Mouse (Mus musculus): ENCODE results near the gene Hcn1.

Gene Hcn1

DNA sequence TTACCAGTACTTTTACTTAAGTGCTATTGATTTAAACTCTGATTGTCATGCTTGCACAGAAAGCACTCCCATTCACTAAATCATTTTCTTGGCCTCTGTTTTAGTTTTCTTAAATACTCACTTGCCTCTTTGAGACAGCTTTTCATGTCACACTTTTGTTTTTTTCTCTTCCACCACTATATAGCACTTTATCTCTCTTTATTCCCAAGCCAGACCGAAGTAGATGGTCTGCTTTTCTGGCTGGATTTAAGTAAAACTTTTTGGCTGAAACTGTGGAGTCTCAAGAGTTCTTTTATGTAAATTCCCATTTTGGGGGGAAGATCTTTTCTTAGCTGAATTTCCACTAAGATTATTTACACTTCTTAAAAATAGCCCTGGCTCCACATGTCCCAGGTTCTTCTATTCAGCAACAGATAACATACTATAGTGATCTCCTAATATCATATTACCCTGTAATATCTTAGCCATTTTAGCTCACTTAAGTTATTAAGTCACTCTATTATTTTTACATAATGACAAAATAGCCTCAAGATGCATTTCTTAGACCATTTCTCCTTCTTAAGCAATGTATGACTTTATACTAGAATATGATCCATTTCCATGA is 92.7 kb downstream of the Hcn1 start:
- no peak for ATAC-seq (ENCODE audit: insufficient number of reproducible peaks, low FRiP score, low TSS enrichment)

DNA sequence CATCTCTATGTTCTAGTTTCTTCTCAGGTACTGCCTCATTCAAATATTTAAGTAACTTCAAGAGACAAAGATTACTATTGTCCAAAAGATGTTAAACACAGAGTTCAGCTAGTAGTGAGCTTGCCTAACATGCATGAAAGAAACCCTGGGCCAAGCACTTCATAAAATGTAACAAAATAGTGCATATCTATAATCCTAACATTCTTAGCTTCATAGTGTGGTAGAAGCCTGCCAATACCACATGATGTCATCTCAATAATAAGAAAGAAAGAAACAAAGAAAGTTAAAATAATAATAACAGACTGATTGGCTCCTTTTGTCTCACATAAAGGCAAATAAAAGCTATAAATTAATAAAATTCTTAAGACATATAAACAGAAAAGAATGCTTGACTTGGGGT is 103.5 kb downstream of the Hcn1 start:
- ATAC-seq (ENCODE audit: insufficient number of reproducible peaks, low FRiP score, low TSS enrichment): no peak

DNA sequence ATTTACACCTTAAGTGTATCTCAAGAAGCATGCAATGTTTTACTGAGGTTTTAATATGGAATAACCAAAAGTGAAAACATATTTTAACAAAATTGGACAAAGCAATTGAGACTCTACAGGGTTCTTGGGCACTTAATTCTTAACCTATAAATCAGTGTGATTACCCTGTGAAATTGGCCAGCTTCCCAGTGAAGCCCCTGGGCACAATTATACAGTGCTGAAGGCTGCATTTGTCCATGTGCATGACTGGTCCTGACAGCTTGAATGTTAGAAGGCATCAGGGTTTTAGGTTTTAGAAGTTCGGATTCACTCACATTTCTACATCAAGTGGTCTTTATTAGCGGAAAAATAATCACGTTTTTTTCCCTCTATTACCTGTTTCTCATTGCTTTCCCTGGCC is 103.9 kb downstream of the Hcn1 start:
- no peak for ATAC-seq (ENCODE audit: insufficient number of reproducible peaks, low FRiP score, low TSS enrichment)

DNA sequence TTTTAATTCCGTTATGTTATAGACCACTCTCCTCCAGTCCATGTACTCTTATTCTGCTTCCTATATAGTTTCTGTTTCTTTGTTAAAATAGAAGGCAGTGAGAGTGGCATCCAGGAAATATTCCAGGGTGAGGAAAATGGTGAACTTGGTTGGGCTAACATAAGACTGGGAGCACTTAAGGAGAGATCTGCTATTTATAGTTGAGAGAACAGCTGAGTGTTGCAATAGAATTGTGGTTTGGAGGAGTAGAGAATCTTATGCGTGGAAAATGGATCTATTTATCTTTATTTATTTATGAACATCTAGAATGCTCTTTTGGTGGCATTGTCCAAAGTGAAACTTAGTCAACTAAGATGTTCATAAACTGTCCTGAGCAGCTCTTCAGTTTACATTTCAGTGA is 104.4 kb downstream of the Hcn1 start:
- ATAC-seq (ENCODE audit: insufficient number of reproducible peaks, low FRiP score, low TSS enrichment): no peak

DNA sequence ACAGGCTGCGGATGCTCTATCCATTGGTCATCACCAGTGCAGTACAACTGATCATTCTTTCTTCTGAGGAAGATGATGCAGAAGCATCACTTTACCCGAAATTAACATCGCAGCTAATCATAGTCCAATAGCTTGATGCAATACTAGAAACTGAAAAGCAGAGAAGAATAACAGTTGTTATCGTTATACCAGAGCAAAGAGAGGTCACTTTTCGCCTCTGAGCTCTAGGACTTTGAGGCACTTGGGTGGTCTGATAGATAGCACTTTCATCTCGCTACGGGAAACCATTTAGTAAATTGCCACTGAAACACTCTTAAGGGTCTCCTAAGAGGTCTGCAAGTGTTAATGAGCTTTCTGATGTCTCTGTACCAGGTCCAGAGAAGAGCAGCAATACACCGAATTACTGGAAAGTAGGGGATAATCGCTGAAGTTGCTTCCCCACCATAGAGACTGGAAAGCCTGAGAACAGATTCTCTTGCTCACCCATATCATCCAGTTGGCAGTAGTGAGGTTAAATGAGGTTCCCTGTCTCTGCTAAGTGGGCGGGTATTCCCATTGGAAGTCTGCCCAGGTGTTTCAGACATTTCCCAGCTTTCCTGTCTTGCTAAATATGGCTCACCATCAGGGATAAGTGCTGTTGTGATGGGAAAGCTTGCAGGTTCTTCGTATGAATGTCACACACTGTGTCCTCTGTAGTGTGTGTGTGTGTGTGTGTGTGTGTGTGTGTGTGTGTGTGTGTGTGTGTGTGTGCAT is 105.0 kb downstream of the Hcn1 start:
- ATAC-seq (ENCODE audit: insufficient number of reproducible peaks, low FRiP score, low TSS enrichment): no peak

DNA sequence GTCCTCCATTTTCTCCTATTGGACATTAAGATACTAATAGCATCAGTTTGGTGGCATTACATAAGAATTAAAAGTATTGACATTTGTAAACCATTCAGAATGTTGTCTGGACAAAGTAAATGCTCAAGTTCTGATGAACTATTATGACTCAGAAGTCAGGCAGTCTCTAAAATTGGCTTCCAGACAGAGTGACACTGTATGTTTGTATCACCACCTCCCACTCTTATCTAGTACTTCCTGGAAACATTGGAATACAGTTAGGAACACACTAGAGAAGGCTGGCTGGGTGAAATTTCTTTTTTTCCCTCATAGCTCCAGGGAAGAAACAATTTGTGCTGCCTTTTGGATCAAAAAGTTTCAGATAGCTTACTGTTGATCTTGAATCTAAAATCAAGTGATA is 108.7 kb downstream of the Hcn1 start:
- ATAC-seq (ENCODE audit: insufficient number of reproducible peaks, low FRiP score, low TSS enrichment): no peak

DNA sequence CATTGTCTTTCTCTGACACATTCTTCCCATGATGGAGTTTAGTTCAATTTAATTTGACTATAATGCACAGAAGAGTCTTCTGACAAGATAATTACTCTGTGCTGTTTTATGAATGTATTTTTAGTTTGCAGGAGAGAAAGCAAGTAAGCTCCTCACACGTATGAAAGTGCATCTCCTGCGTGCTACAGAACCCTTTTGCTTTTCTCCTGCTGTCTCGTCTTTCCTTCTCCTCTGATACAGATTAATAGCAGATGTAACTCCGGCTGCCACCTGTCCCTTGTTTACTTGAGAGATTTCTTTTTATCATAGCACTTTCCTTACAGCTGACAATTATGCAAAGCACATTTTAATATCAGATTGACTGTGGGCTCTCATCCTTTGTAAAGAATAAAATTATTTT is 120.0 kb downstream of the Hcn1 start:
- ATAC-seq (ENCODE audit: insufficient number of reproducible peaks, low FRiP score, low TSS enrichment): peak; percentile 56; the same call in 1 of the 2 replicates

DNA sequence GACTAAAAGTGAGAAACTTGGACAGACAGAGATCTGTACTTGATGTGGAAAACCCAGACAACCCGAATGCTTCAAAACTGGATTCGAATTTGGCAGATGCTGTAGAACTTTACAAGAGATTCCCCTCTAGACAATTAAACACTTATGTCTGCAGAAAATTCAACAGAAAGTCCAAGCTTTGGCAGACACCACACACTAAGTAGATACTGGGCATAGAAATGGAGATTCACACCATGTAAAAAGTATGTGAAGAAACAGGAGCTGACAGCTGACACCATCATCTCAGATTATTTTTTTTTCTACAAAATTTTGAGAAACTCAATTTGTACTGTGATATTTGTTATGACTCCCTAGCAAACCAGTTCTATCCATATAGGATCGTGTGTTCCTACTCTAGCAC is 122.0 kb downstream of the Hcn1 start:
- ATAC-seq (ENCODE audit: insufficient number of reproducible peaks, low FRiP score, low TSS enrichment): 0 out of 2 replicates have a peak, but pooled peaks have one; percentile 15

DNA sequence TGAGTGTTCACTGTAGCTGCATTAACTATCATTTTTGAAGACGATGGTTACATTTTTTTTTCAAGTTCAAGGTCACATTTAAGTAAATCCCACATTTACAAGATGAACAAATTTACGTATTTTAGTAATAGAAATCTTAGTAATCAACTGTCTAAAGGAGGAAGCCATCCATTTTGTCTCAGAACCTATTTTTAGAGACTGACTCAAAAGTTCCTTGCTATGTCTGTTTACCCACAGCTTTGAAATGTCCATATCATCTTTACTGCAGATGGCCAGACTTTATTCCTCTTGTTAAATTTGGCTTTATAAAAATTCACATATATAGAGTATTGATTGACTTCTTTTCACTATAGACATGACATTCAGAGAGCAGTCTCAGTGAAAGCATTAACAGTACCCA is 126.3 kb downstream of the Hcn1 start:
- ATAC-seq (ENCODE audit: insufficient number of reproducible peaks, low FRiP score, low TSS enrichment): no peak

DNA sequence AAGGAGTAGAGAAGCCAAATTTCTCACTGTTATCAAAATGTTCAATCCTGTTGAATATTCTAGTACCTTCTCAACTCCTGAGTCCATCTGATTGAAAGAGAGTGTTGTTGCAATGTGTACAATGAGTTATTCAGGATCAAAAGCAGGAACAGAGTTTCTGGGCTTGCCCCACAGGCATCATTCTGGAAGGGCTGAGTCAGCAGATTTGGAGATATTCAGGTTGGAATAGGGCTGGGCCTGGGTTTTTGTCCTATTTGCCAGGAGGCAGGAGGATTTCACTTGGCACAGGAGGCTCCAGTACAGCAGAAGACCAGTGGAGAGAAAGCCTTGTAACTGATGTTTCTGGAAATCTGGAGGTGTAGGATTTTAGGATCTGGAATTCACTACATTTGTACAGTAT is 130.6 kb downstream of the Hcn1 start:
- no peak for ATAC-seq (ENCODE audit: insufficient number of reproducible peaks, low FRiP score, low TSS enrichment)

DNA sequence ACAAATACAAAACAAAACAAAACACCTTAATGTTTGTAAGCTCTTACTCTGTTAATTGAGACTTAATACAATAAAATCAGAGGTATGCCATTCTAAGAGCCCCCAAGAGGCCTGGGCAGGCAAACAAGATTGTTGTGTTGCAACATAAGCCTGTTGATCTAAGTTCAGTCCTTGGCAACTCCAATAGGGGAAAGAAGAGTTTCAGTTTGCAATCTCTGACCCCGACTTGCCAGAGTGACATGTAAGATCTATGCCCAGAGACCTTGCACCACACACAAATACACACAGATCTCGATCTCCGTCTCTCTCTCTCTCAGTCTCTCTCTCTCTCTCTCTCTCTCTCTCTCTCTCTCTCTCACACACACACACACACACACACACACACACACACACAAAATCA is 142.3 kb downstream of the Hcn1 start:
- no peak for ATAC-seq (ENCODE audit: insufficient number of reproducible peaks, low FRiP score, low TSS enrichment)

DNA sequence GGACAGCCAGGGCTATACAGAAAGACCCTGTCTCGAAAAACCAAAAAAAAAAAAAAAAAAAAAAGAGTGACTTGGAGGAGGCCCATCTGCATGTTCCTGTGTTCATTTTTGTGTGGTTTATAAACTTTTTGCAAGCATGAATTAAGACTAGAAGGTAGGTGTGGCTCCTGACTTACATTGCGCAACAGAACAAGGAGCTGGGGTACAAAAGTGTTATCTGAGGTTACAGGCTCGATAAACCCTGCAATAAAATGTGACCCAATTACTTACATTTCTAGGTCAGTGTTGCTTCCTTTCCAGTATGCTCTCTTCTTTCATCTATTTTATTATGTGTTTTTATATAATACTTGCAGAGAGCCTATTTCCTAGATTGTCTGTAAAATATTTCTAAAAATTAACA is 143.1 kb downstream of the Hcn1 start:
- ATAC-seq (ENCODE audit: insufficient number of reproducible peaks, low FRiP score, low TSS enrichment): no peak

DNA sequence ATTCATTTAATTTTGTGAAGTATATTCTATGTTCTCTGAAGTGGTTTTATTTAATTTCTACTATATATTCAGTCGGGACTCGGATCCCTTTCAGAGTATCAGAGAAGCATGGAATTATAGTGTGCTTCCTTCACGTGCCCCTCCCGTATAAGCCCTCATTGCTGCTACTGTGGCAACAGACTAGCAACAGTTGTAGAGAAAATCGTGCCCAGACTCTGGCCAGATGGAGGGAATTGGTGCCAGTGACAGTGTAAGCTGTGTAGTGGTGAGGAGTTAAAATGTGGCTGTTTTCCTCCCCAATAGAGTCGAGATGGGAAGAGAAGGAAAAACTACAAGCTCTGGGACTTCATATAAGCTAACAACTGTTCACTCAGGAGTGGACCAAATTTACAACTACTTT is 163.4 kb downstream of the Hcn1 start:
- ATAC-seq (ENCODE audit: insufficient number of reproducible peaks, low FRiP score, low TSS enrichment): peak; percentile 84; the same call in 1 of the 2 replicates

DNA sequence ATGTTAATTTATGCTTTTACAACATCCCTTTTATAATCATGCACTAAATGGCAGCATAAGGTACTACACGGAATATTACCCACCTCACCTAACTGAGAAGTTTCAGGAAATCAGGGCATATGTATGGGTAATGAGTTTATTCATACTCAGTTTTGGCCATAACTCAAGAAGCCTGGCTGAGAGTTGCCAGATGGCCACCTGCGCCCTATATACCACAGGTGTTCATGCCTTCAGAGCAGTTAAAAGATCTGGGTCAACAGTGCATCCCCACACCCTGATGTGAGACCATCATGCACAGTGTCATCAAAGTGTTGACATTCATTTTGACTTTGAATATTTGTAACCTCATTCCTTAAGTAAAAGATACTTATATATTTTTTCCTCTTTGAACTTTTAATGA is 183.3 kb downstream of the Hcn1 start:
- ATAC-seq (ENCODE audit: insufficient number of reproducible peaks, low FRiP score, low TSS enrichment): peak; percentile 98

DNA sequence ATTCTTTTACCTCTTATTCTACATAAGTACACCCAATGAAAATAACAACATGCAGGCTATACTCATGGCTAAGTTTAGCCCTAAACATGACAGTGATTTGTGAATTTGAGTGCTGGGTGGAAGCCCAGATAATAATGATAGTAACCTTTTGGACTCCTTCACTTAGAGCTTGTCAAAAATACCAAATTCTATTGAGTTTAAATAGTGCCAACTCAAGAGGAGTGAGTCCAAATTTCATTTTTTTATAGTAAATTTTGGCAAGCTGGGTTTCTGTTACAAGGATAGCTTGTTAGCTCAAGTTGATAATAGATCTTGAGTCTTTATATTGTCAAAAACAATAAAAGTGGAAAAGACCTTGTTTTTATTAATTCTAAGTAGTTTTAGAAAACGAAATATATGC is 190.7 kb downstream of the Hcn1 start:
- no peak for ATAC-seq (ENCODE audit: insufficient number of reproducible peaks, low FRiP score, low TSS enrichment)

DNA sequence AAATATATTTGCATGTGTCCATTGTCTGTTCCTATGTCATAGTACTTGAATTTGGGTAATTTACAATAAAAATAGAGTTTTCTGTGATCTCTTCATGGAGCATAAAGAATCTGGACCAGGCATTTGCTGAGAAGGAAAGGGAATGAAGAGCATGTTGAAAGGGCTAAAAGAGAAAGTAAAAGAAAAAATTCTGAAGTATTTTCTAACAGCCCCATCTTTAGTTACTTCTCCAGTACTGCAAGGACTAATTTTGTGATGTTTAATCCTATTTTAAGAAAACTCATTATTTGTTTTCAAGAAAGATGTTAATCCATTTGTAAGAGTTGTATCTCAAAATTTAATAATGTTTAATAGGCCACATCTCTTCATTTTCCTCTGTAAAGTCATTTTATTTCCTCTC is 198.9 kb downstream of the Hcn1 start:
- no peak for ATAC-seq (ENCODE audit: insufficient number of reproducible peaks, low FRiP score, low TSS enrichment)

DNA sequence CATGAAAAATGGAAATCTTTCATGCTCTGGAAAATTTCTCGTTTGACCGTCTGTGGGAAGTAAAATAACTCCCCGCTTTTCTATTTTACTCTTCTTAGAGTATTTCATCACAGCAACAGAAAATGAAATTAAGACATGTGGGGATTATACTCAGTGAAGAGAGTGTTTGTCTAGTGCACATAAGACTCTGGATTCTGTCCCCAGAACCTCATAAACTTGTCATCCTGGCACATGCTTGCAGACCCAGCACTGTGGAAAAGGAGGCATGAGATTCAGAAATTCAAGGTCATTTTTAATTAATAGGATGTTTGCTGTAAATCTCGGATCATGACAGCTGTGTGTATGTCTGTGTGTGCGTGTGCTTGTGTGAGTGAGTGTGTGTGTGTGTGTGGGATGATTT is 225.5 kb downstream of the Hcn1 start:
- ATAC-seq (ENCODE audit: insufficient number of reproducible peaks, low FRiP score, low TSS enrichment): no peak

DNA sequence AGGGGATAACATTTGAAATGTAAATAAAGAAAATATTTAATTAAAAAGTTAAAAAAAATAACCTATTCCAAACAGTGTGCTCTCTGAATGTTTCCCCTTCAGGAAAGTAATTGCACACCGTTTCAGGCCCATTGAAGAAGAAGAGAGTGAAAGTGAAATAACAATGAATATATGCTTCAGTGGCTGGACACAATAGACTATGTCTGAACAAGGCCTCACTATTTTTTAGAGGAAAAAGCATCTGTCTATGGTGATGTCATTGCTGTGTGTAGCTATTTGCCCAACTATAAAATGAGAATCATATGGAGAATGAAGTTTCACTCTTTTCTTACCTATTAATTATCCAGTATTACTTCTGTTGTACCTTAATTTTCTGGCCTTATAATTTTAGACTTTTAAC is 234.5 kb downstream of the Hcn1 start:
- ATAC-seq (ENCODE audit: insufficient number of reproducible peaks, low FRiP score, low TSS enrichment): no peak

DNA sequence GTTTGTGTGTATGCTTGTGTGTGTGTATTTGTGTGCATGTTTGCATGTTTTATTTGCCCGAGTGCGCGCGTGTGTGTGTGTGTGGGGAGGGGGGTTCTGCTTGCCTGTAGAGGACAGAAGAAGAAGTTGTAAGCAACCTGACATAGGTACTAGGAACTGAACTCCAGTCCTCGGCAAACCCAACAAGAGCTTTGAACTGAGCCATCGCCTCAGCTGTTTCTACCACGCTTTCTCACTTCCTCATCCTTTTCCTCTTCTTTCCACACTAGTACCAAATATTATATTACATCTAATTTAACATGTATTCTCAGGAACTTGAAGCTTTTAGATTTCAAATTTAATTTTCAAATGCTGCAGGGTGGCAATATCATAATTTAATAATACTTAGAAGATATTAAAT is 236.1 kb downstream of the Hcn1 start:
- no peak for ATAC-seq (ENCODE audit: insufficient number of reproducible peaks, low FRiP score, low TSS enrichment)

DNA sequence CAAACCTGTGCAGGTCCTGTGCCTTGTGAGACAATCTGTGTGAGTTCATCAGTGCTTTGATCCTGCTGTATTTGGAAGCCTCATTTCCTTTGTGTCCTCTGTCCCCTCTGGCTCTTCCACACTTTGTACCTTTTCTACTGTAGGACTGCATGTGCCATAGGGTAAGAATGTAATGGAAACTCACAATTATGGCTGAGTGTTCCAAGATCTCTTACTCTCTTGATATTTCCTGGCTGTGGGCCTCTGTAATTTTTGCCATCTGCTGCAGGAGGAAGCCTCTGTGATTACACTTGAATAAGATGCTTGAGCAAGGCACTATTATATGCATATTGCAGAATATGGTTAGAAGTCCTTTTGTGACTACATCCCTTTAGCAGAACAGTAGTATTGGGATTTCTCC is 240.2 kb downstream of the Hcn1 start:
- peak; percentile 62 for ATAC-seq (ENCODE audit: insufficient number of reproducible peaks, low FRiP score, low TSS enrichment)

DNA sequence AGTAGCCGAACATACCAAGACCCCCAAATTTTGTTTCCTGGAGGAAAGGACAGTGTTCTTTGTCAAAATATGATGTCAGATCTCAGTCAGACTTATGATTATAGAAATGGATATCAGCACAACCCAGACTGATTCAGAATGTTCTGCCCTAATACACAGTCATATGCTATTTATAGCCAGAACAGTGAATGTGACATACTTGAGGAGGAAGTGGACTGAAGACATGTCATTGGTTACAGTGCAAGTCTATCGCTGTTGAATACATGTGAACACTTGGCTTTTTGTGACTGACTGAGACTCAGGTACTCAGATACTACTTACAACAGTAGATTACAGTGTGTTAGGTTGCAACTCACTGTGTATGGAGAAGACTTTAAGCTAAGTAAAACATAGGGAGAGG is 245.2 kb downstream of the Hcn1 start:
- no peak for ATAC-seq (ENCODE audit: insufficient number of reproducible peaks, low FRiP score, low TSS enrichment)

DNA sequence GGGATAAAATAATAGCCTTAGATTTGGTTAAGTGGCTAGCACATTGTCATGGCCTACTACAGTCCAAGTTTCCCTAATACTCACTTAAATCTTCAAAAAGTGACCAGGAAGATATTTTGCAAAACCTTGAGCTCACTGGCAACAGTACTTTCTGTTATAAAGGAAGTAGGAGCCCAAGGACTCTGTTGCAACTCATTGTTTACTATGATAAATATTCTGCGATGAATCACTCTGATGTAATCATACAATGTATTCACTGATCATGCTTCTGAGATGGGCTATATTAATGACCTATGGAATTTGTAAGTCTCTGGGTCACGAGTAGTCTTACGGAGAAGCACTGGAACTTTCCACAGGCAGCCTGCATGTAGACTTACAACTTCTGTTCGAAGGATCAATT is 246.6 kb downstream of the Hcn1 start:
- no peak for ATAC-seq (ENCODE audit: insufficient number of reproducible peaks, low FRiP score, low TSS enrichment)

Measured in cerebellum, adult (tissue).